Mouse (Mus musculus): ENCODE results near the gene 4933415A04Rik. TPM values are rescaled to one million over a fixed set of nuclear protein-coding genes. Genes with fewer than 3 reads are reported as not detected.

Gene 4933415A04Rik
- polyA plus RNA-seq, 1 experiment, result not detected

DNA sequence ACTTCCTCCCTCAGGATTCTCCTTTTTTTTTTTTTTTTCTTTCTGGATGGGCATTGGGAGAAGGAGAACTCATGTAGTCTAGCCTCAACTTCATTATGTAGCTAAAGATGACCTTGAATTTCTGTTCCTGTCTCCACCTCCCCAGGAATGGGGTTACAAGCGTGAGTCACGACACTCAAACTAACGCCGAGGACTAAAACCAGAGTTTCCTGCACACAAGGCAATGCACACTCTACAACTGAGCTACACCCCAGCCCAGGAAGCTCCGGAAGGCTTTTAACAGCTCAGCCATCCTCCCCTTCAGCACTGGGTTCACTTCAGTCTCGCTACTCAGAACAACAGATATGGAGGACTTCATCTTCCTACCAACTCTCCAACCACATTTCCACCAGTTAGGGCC, 18.1 kb downstream of the 4933415A04Rik start:
- no peaks in the 10 kb centered on the region for H3K4me1 ChIP-seq (ENCODE audit: control insufficient read depth, insufficient read depth, insufficient read length, low read length)
- H3K4me3 ChIP-seq (ENCODE audit: insufficient read depth, low read depth, low read length), result no peak overlapping the region
- no peak overlapping the region for H3K27ac ChIP-seq (replicated peaks; ENCODE audit: low read depth, low read length)

DNA sequence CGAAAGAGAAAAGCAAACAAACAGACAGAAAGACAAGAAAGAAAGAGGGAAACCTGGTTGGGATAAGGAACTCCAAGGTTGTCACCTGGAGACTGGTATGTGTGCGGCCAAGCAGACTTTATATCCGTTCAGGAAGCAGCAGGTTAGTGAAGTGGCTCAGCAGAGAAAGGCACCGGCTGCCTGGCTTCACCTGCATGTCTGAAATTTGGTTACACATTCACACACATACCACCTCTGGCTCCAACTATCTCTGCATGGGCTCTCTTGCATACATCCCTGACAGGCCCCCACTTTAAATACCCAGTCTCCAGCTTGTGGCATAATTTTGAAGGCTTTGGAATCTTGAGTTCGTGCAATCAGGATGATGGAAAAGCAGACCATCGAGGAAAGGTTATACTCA, 19.0 kb downstream of the 4933415A04Rik start:
- H3K4me3 ChIP-seq (ENCODE audit: insufficient read depth, low read depth, low read length), result no peak overlapping the region

DNA sequence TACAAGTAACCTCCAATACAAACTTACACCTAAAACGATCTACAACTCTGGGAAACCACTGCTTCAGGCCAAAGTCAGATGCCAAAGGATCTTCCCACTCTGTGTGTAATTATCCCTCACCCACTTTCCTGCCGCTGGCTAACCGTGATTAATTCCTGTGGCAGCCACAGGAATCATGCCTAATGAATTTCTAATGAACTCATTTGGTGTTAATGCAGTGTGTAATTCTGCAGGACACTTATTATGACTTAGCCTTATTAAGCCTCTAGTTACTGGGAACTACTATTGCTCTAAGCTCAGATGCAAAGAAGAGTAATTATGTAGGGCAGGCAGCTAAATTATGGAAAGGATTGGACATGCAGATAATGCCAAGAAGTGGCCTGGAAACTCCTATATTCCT, 21.6 kb downstream of the 4933415A04Rik start:
- Histone ChIP-seq H3K4me3 (ENCODE audit: insufficient read depth, low read depth, low read length) (no peak overlapping the region), H3K4me1 (ENCODE audit: control insufficient read depth, insufficient read depth, insufficient read length, low read length) (no peaks in the 10 kb centered on the region), H3K27ac (replicated peaks; ENCODE audit: low read depth, low read length) (no peak overlapping the region)

More for the DNA sequence above, 19.0 kb downstream of the 4933415A04Rik start:
- H3K4me1 ChIP-seq (ENCODE audit: control insufficient read depth, insufficient read depth, insufficient read length, low read length), result no peaks in the 10 kb centered on the region
- H3K27ac ChIP-seq (replicated peaks; ENCODE audit: low read depth, low read length), result no peak overlapping the region

DNA sequence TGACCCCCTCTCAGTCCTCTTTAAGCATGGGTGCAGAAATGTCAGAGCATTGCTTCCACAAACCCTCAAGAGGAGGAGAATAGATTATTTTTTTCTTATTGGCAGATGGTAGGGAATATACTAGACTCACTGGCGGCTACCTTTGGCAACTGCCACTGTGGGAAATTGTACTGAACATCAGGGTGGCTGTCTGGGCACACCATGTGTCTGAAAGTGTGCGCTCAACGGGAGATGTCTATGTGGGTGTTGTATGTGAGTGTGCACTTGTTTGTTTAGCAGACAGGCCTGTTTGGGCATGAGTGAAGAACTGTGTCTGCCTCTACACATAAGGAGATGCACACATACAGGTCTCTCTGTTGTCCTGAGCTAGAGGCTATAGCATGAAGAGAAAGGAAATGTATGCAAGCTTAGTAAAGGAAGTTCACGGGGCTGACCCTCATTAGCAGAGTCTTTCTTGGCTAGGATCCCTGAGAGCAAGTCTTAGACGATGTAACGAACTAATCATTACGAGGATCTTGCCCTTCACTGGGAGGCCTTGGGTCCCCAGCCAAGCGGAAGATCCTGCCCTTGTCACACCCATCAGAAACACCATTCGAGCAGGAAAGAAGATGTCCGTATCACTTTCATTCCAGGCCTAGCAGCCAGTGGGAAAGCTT, 23.3 kb downstream of the 4933415A04Rik start:
- H3K4me1 ChIP-seq (ENCODE audit: control insufficient read depth, insufficient read depth, insufficient read length, low read length), result no peaks in the 10 kb centered on the region
- no peak overlapping the region for H3K27ac ChIP-seq (replicated peaks; ENCODE audit: low read depth, low read length)
- no peak overlapping the region for H3K4me3 ChIP-seq (ENCODE audit: insufficient read depth, low read depth, low read length)

GRCm38 (mm10) chr11:43610662-43611033, 23.8 kb downstream of the 4933415A04Rik start:
- Histone ChIP-seq H3K4me3 (ENCODE audit: insufficient read depth, low read depth, low read length) (no peak overlapping the region), H3K27ac (replicated peaks; ENCODE audit: low read depth, low read length) (no peak overlapping the region), H3K4me1 (ENCODE audit: control insufficient read depth, insufficient read depth, insufficient read length, low read length) (no peaks in the 10 kb centered on the region)

GRCm38 (mm10) chr11:43612834-43613488, 26.1 kb downstream of the 4933415A04Rik start:
- H3K27ac ChIP-seq (replicated peaks; ENCODE audit: low read depth, low read length), result no peak overlapping the region
- H3K4me1 ChIP-seq (ENCODE audit: control insufficient read depth, insufficient read depth, insufficient read length, low read length), result no peaks in the 10 kb centered on the region
- no peak overlapping the region for H3K4me3 ChIP-seq (ENCODE audit: insufficient read depth, low read depth, low read length)

DNA sequence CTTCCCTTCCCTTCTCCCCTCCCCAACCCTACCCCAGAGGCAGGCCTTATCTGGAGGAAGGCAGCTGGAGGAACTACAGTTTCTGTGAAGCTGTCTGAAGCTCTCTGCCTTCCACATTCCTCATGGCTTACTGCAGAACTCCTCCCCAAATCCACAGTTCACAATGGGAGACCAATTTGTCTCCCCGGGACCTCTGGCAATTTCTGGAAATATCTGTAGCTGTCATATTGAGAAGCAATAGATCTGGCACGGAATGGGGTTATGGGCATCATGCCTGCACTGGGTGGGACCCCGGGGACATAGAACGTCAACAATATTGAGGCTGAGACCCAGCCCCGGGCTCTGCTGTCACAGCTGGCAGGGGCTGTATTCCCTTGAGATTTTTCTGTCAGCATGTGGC, 31.1 kb downstream of the 4933415A04Rik start:
- H3K27ac ChIP-seq (replicated peaks; ENCODE audit: low read depth, low read length), result no peak overlapping the region
- H3K4me1 ChIP-seq (ENCODE audit: control insufficient read depth, insufficient read depth, insufficient read length, low read length), result peaks cover 2% of the 10 kb centered on the region; the same call in 1 of the 2 replicates
- H3K4me3 ChIP-seq (ENCODE audit: insufficient read depth, low read depth, low read length), result no peak overlapping the region

GRCm38 (mm10) chr11:43618403-43618802, 31.6 kb downstream of the 4933415A04Rik start:
- Histone ChIP-seq H3K4me3 (ENCODE audit: insufficient read depth, low read depth, low read length) (no peak overlapping the region), H3K4me1 (ENCODE audit: control insufficient read depth, insufficient read depth, insufficient read length, low read length) (peaks cover 2% of the 10 kb centered on the region; the same call in 1 of the 2 replicates), H3K27ac (replicated peaks; ENCODE audit: low read depth, low read length) (no peak overlapping the region)

GRCm38 (mm10) chr11:43621769-43622168, 34.9 kb downstream of the 4933415A04Rik start:
- Histone ChIP-seq H3K4me3 (ENCODE audit: insufficient read depth, low read depth, low read length) (no peak overlapping the region), H3K27ac (replicated peaks; ENCODE audit: low read depth, low read length) (no peak overlapping the region), H3K4me1 (ENCODE audit: control insufficient read depth, insufficient read depth, insufficient read length, low read length) (peaks cover 2% of the 10 kb centered on the region; the same call in 1 of the 2 replicates)

- Histone ChIP-seq H3K4me1 (ENCODE audit: control insufficient read depth, insufficient read depth, insufficient read length, low read length) (no peaks in the 10 kb centered on the region), H3K4me3 (ENCODE audit: insufficient read depth, low read depth, low read length) (no peak overlapping the region), H3K27ac (replicated peaks; ENCODE audit: low read depth, low read length) (no peak overlapping the region)
These were observed 37.5 kb downstream of the 4933415A04Rik start for GRCm38 (mm10) chr11:43624341-43624740.

DNA sequence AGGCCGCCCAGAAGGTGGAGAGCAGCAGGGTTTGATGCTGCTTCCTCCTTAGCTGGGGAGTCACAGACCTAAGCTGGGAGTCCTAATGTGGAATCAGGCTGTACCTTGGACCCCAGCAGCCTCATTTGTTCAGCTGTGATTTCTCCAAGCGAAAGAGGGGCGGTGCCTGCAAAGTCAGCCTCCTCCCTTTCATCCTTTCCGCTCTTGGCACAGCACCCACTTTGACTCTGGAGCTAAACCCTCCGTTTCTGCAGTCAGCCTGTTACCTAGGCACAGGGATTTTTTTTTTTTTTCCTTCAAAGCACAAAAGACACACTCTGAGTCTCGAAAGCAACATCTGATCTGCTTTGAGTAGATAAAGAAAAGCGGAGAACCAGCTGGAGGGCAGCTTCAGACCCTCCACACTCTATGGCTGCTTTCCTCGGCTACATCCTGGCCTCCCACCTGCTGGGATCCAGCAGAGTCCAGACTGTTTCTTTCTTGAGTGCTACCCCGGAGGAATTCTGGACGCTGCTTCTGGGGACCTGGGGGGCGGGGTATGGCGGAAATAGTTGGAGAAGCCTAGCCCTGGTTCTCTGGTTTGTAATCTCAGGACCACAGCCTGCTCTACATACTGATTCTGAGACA, 39.6 kb downstream of the 4933415A04Rik start:
- H3K27ac ChIP-seq (replicated peaks; ENCODE audit: low read depth, low read length), result no peak overlapping the region
- no peak overlapping the region for H3K4me3 ChIP-seq (ENCODE audit: insufficient read depth, low read depth, low read length)
- no peaks in the 10 kb centered on the region for H3K4me1 ChIP-seq (ENCODE audit: control insufficient read depth, insufficient read depth, insufficient read length, low read length)

DNA sequence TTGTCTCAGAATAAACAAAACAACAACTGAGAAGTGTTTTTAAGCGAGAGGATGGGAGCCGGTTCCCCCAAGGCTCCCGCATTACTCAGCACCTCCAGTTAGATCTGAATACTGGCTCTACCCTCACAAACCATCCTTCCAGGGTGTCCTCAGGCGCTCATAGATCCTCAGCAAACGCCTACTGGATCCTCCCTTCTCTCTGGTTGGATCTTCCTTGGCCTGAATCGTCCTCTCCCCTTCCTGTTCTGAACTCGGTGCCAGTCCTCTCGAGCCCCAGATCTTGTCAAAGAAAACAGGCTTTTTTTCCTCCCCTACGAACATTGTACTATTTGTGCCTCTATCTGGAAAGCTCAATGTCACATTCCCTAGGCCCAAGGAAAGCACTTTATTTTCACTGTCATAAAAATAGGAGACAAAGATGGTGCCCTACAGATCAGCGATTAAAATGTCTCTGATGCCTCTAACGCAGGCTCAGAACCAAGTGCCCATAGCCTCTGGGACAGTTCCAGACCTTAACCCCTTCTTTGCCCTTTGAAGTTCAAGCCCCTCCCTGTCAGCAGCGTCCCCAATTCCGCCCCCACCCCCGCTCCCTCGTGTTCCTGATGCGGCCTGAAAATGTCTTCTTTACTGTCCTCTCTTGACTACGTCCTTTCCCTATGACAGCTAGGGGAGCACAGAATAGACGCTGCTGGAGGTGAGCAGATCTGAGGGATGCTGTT, 40.2 kb downstream of the 4933415A04Rik start:
- no peak overlapping the region for H3K4me3 ChIP-seq (ENCODE audit: insufficient read depth, low read depth, low read length)
- no peaks in the 10 kb centered on the region for H3K4me1 ChIP-seq (ENCODE audit: control insufficient read depth, insufficient read depth, insufficient read length, low read length)
- H3K27ac ChIP-seq (replicated peaks; ENCODE audit: low read depth, low read length), result no peak overlapping the region

DNA sequence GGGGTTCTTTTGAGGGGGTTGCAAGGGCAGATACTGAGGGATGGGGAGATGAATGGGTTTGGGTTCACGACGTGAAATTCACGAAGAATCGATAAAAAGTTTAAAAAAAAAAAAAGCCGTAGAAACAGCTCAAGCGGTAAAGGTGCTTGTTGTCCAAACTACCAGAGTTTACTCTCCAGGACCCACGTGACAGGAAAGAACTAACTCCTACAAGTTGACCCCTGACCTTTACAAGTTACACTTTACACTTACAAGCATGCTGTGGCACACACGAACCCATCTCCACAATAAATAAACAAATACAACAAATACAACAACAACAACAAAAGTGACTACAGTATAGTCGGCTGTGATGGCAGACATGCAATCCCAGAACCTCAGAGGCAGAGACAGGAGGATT, 44.8 kb downstream of the 4933415A04Rik start:
- Histone ChIP-seq H3K4me1 (ENCODE audit: control insufficient read depth, insufficient read depth, insufficient read length, low read length) (no peaks in the 10 kb centered on the region), H3K27ac (replicated peaks; ENCODE audit: low read depth, low read length) (no peak overlapping the region), H3K4me3 (ENCODE audit: insufficient read depth, low read depth, low read length) (no peak overlapping the region)

DNA sequence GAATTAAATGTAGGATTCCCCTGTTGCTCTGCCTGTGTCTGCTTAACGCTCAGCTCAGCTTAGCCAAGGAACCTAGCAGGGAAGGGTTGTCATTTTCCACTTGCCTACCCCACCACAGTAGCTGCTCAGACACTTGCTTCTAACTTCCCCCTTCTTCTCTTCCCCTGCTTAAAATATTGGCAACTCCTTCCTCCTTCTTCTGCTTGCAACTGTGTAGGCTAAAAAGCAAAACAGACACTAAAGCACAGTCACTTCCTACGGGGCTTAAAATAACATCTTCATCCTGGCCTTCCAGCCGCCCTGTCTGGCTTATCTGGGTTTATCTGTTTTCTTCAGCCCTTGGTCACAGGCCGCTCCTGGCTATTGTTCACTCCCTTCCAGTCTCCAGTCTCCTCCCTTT, 45.7 kb downstream of the 4933415A04Rik start:
- H3K4me3 ChIP-seq (ENCODE audit: insufficient read depth, low read depth, low read length), result no peak overlapping the region
- no peaks in the 10 kb centered on the region for H3K4me1 ChIP-seq (ENCODE audit: control insufficient read depth, insufficient read depth, insufficient read length, low read length)
- no peak overlapping the region for H3K27ac ChIP-seq (replicated peaks; ENCODE audit: low read depth, low read length)

GRCm38 (mm10) chr11:43633165-43633564, 46.3 kb downstream of the 4933415A04Rik start:
- H3K27ac ChIP-seq (replicated peaks; ENCODE audit: low read depth, low read length), result no peak overlapping the region
- H3K4me1 ChIP-seq (ENCODE audit: control insufficient read depth, insufficient read depth, insufficient read length, low read length), result no peaks in the 10 kb centered on the region
- H3K4me3 ChIP-seq (ENCODE audit: insufficient read depth, low read depth, low read length), result no peak overlapping the region
